Mouse (Mus musculus) lung, postnatal 10 days (tissue): ENCODE results near the gene P3h2.
A peak's percentile ranks its signal among the peaks of the same experiment; 100 is the strongest.

Experiments used
- DNase-seq: peaks from one replicate; pipeline ENCODE4 v3.0.0; 2021

The P3h2 gene

GRCm38 (mm10) chr16:25971285-25971684 is 134.3 kb downstream of the P3h2 start:
- no peak for DNase-seq

GRCm38 (mm10) chr16:25970720-25971119 is 134.9 kb downstream of the P3h2 start:
- DNase-seq, result no peak

- DNase-seq, result no peak
Observed at GRCm38 (mm10) chr16:25970193-25970592, 135.4 kb downstream of the P3h2 start.

- DNase-seq, result peak; percentile 78
Observed at GRCm38 (mm10) chr16:25967297-25967696, 138.3 kb downstream of the P3h2 start.

- DNase-seq, result peak; percentile 78
Observed at GRCm38 (mm10) chr16:25963856-25964255, 141.7 kb downstream of the P3h2 start.

- DNase-seq, result no peak
Observed at GRCm38 (mm10) chr16:25960345-25960744, 145.2 kb downstream of the P3h2 start.

GRCm38 (mm10) chr16:25959929-25960328 is 145.7 kb downstream of the P3h2 start:
- no peak for DNase-seq

GRCm38 (mm10) chr16:25958650-25959238 is 146.8 kb downstream of the P3h2 start:
- no peak for DNase-seq

- DNase-seq, result no peak
Observed at GRCm38 (mm10) chr16:25958213-25958612, 147.4 kb downstream of the P3h2 start.

- no peak for DNase-seq
Observed at GRCm38 (mm10) chr16:25956831-25957230, 148.8 kb downstream of the P3h2 start.

GRCm38 (mm10) chr16:25954614-25955013 is 151.0 kb downstream of the P3h2 start:
- DNase-seq, result no peak

- no peak for DNase-seq
Observed at GRCm38 (mm10) chr16:25953359-25953758, 152.2 kb downstream of the P3h2 start.

GRCm38 (mm10) chr16:25952005-25952404 is 153.6 kb downstream of the P3h2 start:
- peak; percentile 54 for DNase-seq

GRCm38 (mm10) chr16:25948067-25948466 is 157.5 kb downstream of the P3h2 start:
- DNase-seq, result no peak

GRCm38 (mm10) chr16:25945151-25945955 is 160.2 kb downstream of the P3h2 start:
- DNase-seq, result peak; percentile 70

- no peak for DNase-seq
Observed at GRCm38 (mm10) chr16:25942261-25942660, 163.3 kb downstream of the P3h2 start.

GRCm38 (mm10) chr16:25934181-25934580 is 171.4 kb downstream of the P3h2 start:
- no peak for DNase-seq

- DNase-seq, result no peak
Observed at GRCm38 (mm10) chr16:25912185-25912584, 193.4 kb downstream of the P3h2 start.
